Mouse (Mus musculus): ENCODE measurements around the gene Hnrnpul1. TPM values are rescaled to one million over a fixed set of nuclear protein-coding genes. Genes with fewer than 3 reads are reported as not detected.

Hnrnpul1 gene
- total and polyA plus RNA-seq, 2 experiments from 2014 or later, result 47.8 to 126 TPM

- Histone ChIP-seq H3K4me1 (ENCODE audit: insufficient read depth, low read length) (no peaks in the 10 kb centered on the region), H3K36me3 (ENCODE audit: insufficient read depth, low read length) (no peaks in the 10 kb centered on the region), H3K4me2 (ENCODE audit: low read depth, low read length, poor library complexity, severe bottlenecking) (no peak overlapping the region), H3K9me3 (ENCODE audit: low read length) (no peaks in the 10 kb centered on the region), H3K27me3 (ENCODE audit: insufficient read depth, low read length) (no peaks in the 10 kb centered on the region), H3K9ac (replicated peaks; ENCODE audit: low read length, poor library complexity, severe bottlenecking) (no peak overlapping the region), H3K4me3 (ENCODE audit: low read depth, low read length) (no peak overlapping the region), H3K27ac (ENCODE audit: low read depth, low read length) (no peak overlapping the region)
- 91% methylated on average over 5 of the region's 5 CpGs for WGBS
- ATAC-seq (ENCODE audit: low FRiP score), result no peak
- TF ChIP-seq CTCF (IDR thresholded peaks at IDR 0.05), result no peak
- no peak for DNase-seq (ENCODE audit: low spot score)
These were observed 13.7 kb upstream of the Hnrnpul1 start for GRCm38 (mm10) chr7:25768229-25768628.

- Histone ChIP-seq H3K4me1 (ENCODE audit: insufficient read depth, low read length) (no peaks in the 10 kb centered on the region), H3K4me3 (ENCODE audit: low read depth, low read length) (no peak overlapping the region), H3K36me3 (ENCODE audit: insufficient read depth, low read length) (no peaks in the 10 kb centered on the region), H3K9ac (replicated peaks; ENCODE audit: low read length, poor library complexity, severe bottlenecking) (no peak overlapping the region), H3K27ac (ENCODE audit: low read depth, low read length) (no peak overlapping the region), H3K27me3 (ENCODE audit: insufficient read depth, low read length) (no peaks in the 10 kb centered on the region), H3K4me2 (ENCODE audit: low read depth, low read length, poor library complexity, severe bottlenecking) (no peak overlapping the region), H3K9me3 (ENCODE audit: low read length) (no peaks in the 10 kb centered on the region)
- DNase-seq (ENCODE audit: low spot score) (no peak), ATAC-seq (ENCODE audit: low FRiP score) (no peak)
- WGBS, result 92% methylated on average over 6 of the region's 6 CpGs
- no peak for TF ChIP-seq CTCF (IDR thresholded peaks at IDR 0.05)
These were observed 11.6 kb upstream of the Hnrnpul1 start for GRCm38 (mm10) chr7:25766108-25766507.

- Histone ChIP-seq H3K9ac (replicated peaks; ENCODE audit: low read length, poor library complexity, severe bottlenecking) (no peak overlapping the region), H3K4me1 (ENCODE audit: insufficient read depth, low read length) (no peaks in the 10 kb centered on the region), H3K4me2 (ENCODE audit: low read depth, low read length, poor library complexity, severe bottlenecking) (no peak overlapping the region), H3K4me3 (ENCODE audit: low read depth, low read length) (no peak overlapping the region), H3K36me3 (ENCODE audit: insufficient read depth, low read length) (no peaks in the 10 kb centered on the region), H3K27ac (ENCODE audit: low read depth, low read length) (no peak overlapping the region), H3K9me3 (ENCODE audit: low read length) (no peaks in the 10 kb centered on the region), H3K27me3 (ENCODE audit: insufficient read depth, low read length) (no peaks in the 10 kb centered on the region)
- 72% methylated on average over 5 of the region's 5 CpGs for WGBS
- TF ChIP-seq CTCF (IDR thresholded peaks at IDR 0.05), result no peak
- DNase-seq (ENCODE audit: low spot score) (no peak), ATAC-seq (ENCODE audit: low FRiP score) (no peak)
These were observed 9.7 kb upstream of the Hnrnpul1 start for GRCm38 (mm10) chr7:25764221-25764620.

- Histone ChIP-seq H3K4me3 (ENCODE audit: low read depth, low read length) (no peak overlapping the region), H3K4me1 (ENCODE audit: insufficient read depth, low read length) (no peaks in the 10 kb centered on the region), H3K9me3 (ENCODE audit: low read length) (no peaks in the 10 kb centered on the region), H3K4me2 (ENCODE audit: low read depth, low read length, poor library complexity, severe bottlenecking) (no peak overlapping the region), H3K27me3 (ENCODE audit: insufficient read depth, low read length) (no peaks in the 10 kb centered on the region), H3K9ac (replicated peaks; ENCODE audit: low read length, poor library complexity, severe bottlenecking) (no peak overlapping the region), H3K27ac (ENCODE audit: low read depth, low read length) (no peak overlapping the region), H3K36me3 (ENCODE audit: insufficient read depth, low read length) (no peaks in the 10 kb centered on the region)
- no peak for DNase-seq (ENCODE audit: low spot score)
- TF ChIP-seq CTCF (IDR thresholded peaks at IDR 0.05), result no peak
- no peak for ATAC-seq (ENCODE audit: low FRiP score)
- 80% methylated on average over 11 of the region's 11 CpGs for WGBS
These were observed 9.1 kb upstream of the Hnrnpul1 start for GRCm38 (mm10) chr7:25763678-25764077.

- H3K4me3 ChIP-seq (ENCODE audit: low read depth, low read length), result no peak overlapping the region
- no peaks in the 10 kb centered on the region for H3K9me3 ChIP-seq (ENCODE audit: low read length)
- ATAC-seq (ENCODE audit: low FRiP score) (no peak), DNase-seq (ENCODE audit: low spot score) (peak; percentile 23)
- H3K4me1 ChIP-seq (ENCODE audit: insufficient read depth, low read length), result no peaks in the 10 kb centered on the region
- H3K4me2 ChIP-seq (ENCODE audit: low read depth, low read length, poor library complexity, severe bottlenecking), result no peak overlapping the region
- no peaks in the 10 kb centered on the region for H3K36me3 ChIP-seq (ENCODE audit: insufficient read depth, low read length)
- no peak overlapping the region for H3K9ac ChIP-seq (replicated peaks; ENCODE audit: low read length, poor library complexity, severe bottlenecking)
- no peak overlapping the region for H3K27ac ChIP-seq (ENCODE audit: low read depth, low read length)
- H3K27me3 ChIP-seq (ENCODE audit: insufficient read depth, low read length), result no peaks in the 10 kb centered on the region
- 66% methylated on average over 10 of the region's 10 CpGs for whole genome bisulfite sequencing
- no peak for TF ChIP-seq CTCF (IDR thresholded peaks at IDR 0.05)
These were observed 6.8 kb upstream of the Hnrnpul1 start for GRCm38 (mm10) chr7:25761354-25761753.

GRCm38 (mm10) chr7:25756011-25756410 lies 1.5 kb upstream of the Hnrnpul1 start:
- no peaks in the 10 kb centered on the region for H3K27me3 ChIP-seq (ENCODE audit: insufficient read depth, low read length)
- H3K9me3 ChIP-seq (ENCODE audit: low read length), result no peaks in the 10 kb centered on the region
- H3K9ac ChIP-seq (replicated peaks; ENCODE audit: low read length, poor library complexity, severe bottlenecking), result peak overlapping the region; percentile 37; the same call in 1 of the 2 replicates
- ATAC-seq (ENCODE audit: low FRiP score), result peak; percentile 17; the same call in 1 of the 2 replicates
- 1% methylated on average over 18 of the region's 18 CpGs for WGBS
- peak overlapping the region; percentile 70 for H3K4me2 ChIP-seq (ENCODE audit: low read depth, low read length, poor library complexity, severe bottlenecking)
- peak; percentile 92 for DNase-seq (ENCODE audit: low spot score)
- peaks cover 8% of the 10 kb centered on the region for H3K4me1 ChIP-seq (ENCODE audit: insufficient read depth, low read length)
- peak overlapping the region; percentile 96 for H3K27ac ChIP-seq (ENCODE audit: low read depth, low read length)
- no peaks in the 10 kb centered on the region; the same call in 1 of the 2 replicates for H3K36me3 ChIP-seq (ENCODE audit: insufficient read depth, low read length)
- peak overlapping the region; percentile 98 for H3K4me3 ChIP-seq (ENCODE audit: low read depth, low read length)
- TF ChIP-seq CTCF (IDR thresholded peaks at IDR 0.05), result peak; percentile 85
